Mouse (Mus musculus) heart, adult 11 months (tissue): ENCODE data around the gene Gm20721.

Experiments used
- DNase-seq: peaks from one replicate; pipeline ENCODE4 v3.0.0; 2022

The Gm20721 gene

DNA sequence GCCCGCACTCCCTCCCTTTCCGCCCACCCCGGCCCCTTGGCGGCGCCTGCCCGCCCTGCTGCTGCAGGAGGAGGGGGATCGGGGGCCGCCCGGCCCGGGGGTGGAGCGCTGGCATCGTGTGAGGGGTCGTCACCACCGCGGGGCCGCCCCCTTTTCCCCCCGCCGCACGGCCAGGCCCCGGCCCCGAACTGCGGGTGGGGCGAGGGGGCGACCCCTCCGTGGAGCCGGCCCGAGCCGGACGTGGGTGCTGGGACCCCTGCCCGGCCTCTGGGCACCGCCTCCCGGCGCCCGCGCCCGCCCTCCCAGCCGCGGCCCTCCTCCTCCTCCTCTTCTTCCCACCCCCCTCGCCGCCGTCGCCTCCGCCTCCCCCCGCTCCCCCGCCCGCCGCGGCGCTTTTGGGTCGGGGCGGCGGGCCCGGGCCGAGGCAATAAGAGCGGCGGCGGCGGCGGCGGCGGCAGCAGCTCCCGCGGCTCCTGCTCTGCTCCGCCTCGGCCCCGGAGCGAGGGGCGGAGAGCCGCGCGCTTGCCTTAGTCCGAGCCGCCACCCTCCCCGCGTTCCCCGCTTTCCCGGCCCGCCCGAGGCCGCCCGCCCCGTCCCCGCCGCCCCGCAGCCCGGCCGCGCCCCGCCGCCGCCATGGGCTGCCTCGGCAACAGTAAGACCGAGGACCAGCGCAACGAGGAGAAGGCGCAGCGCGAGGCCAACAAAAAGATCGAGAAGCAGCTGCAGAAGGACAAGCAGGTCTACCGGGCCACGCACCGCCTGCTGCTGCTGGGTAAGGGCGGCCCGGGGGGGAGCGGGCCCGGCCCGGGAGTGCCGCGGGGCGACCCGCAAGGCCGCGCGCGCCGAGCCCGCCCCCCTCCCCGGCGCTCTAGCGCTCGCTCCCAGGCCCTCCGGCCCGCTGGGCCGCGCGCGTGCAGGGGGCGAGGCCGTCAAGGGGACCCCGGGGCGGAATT lies 16.6 kb downstream of the Gm20721 start:
- peak; percentile 99 for DNase-seq

DNA sequence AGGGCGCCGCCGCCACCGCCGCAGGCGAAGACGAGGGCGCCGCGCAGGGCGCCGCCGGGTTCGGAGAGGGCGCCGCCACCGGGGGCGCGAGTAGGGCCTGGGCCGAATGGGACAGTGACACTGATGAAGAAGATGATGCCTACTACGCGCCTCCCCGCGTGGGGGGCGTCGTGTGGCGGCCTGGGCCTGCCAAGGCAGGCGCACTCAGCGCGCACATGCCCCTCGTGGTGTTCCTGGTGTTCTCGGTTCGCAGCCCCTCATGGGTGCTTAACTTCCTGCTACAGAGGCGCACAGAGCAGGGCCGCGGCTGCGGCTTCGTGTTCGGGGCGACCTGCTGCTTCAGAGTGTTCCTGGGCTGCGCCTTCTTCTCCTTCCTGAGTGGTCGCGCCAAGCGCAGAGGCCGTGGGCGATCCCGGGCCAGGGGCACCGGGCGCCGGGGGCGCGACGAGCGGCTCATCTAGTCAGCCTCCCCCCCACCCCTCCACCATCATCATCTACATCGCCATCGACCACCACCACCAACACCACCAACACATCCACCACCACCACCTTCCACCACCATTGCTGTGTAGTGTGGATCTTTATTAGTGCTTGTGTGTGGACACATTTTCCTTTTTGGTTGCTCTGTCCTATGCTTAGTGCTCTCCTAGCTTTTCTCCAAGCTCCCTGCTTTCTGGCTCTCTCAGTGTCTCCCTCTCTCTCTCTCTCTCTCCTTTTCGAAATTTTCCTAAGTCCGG lies 17.4 kb downstream of the Gm20721 start:
- peak; percentile 96 for DNase-seq

DNA sequence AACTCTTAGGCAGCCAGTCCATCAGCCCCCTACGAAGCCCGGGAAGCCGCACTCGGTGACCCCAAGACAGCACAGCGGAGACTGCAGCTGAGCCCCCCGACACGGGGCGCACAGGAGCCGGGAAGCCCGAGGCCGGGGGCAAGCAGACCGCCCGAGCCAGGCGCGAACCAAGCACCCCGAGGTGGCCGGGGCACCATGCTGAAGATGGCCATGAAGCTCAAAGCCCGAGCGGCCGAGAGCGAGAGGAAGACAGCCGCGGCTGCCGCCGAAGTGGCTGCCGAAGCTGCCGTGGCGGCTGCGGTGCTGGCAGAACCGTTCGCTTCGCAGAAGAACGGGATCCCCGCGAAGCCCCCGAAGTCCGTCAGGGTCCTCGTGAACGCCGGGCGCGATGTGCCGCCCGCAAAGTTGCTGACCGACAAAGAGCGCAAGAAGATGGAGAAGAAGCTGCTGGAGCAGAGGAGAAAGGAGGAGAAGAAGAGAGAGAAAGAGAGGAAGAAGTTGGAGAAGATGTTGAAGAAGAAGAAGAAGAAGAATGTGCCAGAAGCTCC lies 18.1 kb downstream of the Gm20721 start:
- DNase-seq = peak; percentile 92

DNA sequence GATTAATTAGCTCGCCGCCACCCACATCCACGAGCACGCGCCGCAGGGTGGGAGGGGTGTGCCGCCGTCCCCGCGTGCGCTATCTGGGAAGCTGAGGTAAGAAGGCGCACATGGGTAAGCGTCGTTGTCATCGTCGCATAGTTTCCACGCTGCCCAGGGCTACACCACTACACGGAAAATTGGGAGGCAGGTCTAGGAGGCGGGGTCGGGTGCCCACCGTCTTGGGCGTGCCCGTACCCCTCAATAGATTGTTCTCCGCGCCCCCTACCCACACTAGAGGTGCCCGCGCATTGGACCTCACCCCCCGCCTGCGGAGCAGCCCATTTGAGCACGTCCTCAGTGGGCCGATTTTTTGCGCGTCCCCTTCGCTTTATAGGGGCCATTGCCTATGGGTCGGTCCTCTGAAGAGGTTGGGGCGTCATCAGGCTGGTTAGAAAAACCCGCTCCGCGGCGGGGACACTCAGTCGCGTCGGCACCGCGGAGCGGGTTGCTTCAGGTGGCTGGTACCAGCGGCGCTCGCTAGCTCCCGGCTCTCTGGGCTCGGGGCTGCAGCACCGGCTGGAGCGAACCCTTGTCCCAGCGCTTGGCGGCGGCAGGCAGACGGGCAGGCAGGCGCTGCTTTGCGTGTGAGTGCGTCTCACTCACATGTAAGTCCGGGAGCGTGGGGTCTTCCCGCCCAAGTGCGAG lies 19.1 kb downstream of the Gm20721 start:
- peak; percentile 98 for DNase-seq

DNA sequence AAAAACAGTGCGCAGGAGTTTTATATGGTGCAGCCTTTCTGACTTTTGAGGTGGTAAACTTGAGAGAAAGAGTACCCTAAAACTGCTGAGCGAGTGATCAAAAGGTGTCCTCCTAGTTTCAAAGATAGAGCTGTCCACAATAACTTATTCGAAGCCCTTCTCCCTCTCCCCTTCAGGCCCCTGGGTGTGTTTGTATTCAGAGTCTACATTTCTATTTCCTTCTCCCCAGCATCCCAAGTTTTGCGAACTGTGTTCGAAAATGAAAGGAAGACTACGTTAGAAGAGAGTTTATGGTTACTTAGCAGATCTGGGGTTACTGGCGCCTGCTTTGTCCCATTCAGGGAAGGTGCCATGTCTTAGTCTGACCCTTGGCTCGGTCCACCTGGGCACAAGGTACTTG lies 20.0 kb downstream of the Gm20721 start:
- DNase-seq = no peak

DNA sequence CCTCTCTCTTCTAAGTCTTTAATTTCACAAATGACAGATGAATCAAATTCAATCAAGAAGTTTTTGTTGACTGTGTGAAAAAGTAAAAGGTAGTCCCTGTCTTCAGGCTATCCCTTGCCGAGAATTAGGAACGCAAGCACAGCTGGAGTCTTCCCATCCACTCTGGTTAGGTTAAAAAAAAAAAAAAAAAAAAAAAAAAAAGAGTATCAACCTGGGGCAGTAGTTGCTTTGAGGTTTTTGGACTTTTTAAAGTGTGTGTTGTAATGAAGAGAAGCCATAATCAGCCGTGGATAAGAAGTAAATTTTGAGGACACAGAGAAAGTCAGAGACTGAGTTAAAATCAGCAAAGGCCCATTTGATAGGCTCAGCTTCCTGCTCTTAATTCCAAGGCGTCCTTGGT lies 20.5 kb downstream of the Gm20721 start:
- no peak for DNase-seq

DNA sequence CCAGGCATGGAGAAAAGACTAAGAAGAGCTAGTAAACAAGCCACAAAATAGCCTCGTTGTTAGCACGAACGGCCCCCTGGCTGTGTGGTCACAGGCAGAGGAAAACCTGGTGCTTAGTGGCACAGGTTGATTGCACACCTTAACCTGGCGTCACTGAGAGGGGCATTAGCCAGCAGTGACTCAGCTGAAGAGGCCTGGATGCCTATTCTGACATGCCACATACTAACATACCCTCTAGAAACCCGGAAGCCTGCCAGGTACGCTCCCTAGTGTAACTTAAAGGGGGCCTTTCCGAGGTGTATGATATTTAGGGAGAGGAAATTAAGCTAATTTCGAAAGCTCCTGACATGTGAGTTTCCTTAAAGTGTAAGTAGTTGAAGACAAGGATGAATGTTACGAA lies 29.9 kb downstream of the Gm20721 start:
- DNase-seq = peak; percentile 75

DNA sequence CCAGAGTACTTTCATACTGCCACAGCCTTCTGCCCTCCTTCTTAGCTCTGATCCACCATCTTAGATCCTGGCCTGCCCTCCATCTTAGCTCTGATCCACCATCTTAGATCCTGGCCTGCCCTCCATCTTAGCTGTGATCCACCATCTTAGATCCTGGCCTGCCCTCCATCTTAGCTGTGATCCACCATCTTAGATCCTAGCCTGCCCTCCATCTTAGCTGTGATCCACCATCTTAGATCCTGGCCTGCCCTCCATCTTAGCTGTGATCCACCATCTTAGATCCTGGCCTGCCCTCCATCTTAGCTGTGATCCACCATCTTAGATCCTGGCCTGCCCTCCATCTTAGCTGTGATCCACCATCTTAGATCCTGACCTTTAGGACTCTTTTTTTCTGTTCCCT lies 31.1 kb downstream of the Gm20721 start:
- DNase-seq = peak; percentile 51

DNA sequence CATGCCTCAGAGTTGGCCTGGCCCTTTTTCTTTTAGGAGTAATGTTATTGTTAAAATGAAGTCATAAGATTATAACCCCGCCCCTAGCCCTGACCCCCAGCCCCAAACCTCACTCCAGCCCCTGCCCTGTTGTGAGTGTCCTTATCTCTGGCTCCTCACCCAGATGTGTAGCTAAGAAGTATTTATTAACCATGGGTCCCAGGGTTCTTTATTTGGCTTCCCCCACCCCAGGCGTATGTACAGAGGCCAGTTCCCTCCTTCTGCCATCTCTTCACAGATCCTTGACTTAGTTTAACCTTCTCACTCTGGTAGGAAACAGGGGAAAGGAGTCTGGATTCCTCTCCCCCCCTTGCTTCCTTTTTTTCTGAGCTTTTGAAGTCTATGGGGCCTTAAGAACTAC lies 33.9 kb downstream of the Gm20721 start:
- DNase-seq = no peak

DNA sequence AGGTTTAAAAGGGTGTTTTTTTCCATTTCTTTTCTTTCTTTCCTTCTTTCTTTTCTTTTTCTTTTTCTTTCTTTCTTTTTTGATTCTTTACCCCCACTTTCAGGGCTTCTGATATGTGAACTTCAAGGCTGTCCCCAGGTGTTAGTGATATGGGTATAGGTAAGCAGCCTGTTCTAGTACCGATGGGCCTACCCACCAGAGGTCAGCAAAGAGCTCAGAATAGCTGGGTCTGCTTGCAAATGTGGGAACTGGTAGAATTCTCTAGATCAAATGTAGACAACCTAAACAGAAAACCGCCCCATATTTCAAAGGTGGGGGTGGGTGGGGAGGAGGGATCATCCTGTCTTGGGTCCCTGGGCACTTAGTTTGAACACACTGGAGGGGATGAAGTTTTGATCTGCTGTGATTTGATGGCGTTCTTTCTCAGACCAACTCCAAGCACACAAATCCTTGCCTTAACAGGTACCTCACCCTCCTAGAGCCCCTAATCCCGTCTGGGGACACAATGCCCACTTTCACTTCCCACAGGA lies 34.3 kb downstream of the Gm20721 start:
- peak; percentile 95 for DNase-seq

DNA sequence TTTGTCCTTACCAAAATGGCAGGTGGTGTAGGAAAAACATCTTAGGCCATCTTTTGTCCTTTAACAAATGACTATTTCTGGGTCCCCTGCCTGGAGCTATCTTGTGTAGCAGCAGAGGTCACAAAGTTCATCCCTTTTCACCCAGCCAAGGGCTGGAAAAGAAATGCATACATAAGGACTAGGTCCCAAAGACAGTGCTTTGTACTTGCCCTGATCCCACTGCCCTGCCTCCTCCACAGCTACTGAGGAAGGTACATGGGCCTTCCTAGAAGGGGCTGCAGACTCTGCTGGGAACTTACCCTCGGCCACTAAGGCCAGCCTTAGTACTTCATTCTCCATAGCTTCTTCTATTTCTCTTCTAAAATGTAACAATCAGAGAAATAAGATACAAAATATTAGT lies 34.9 kb downstream of the Gm20721 start:
- DNase-seq = peak; percentile 58

DNA sequence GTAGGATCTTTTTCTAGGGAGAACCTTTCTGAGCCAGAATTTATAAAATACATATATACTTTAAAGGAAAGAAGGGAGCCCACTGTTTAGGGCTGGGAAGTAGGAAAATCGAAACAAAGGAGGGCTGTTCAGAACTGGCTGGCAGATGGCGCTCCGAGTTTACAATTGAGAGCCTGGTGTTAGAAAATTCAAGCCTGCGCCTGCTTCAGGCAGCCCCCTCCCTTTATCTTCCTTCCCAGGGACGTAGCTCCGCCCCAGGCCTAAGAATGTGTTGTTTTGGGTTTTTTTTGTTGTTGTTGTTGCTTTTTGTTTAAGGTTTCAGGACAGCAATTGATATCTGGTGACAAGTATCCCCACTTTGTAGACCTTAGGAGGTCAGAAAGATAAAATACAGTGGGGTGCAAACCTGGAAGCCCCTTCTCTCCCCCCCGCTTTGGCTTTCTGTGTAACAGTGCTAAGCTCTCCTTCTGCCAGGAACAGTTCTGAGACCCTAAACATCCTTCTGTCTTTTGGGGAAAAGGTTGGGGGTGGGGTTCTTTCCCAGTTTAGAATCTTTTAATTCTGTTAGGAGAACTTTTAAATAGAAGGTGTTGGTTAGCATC lies 35.5 kb downstream of the Gm20721 start:
- peak; percentile 86 for DNase-seq

DNA sequence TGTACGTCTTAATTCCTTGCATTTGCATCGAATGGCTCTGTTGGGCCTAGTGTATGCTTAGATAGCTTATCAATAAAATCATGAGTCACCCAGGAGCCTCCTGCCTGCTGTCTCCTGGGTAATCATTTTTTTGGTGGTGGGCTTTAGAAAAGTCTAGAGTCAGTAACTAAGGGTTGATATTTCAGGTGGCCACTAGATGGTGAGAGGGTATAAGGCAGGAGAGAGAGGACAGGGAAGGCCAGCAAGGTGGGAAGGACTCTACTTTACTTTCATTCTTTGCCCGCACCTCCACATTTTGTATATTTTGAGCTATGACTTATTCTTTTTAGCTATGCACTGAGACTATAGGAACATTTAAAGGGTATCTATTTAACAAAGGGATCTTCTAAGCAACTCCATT lies 38.6 kb downstream of the Gm20721 start:
- DNase-seq = peak; percentile 3

DNA sequence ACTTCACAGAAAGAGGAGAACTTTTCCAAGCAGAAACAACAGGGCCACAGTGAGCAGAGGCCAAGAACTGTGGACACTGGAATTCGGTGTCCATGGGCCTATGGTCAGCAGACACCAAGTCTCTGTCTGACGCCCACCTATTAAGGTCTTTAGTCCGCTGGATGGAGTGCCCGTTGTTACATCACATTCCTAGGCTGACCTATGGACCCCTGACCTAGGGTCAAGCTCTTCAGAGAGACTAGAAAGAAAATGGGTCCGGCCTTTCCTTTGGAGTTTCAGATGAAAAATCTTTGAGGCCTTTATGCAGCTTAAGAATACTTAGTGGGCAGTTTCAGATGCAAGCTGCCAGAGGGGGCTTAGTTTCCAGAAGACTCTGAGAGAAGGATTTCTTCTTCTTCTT lies 40.9 kb downstream of the Gm20721 start:
- peak; percentile 31 for DNase-seq

DNA sequence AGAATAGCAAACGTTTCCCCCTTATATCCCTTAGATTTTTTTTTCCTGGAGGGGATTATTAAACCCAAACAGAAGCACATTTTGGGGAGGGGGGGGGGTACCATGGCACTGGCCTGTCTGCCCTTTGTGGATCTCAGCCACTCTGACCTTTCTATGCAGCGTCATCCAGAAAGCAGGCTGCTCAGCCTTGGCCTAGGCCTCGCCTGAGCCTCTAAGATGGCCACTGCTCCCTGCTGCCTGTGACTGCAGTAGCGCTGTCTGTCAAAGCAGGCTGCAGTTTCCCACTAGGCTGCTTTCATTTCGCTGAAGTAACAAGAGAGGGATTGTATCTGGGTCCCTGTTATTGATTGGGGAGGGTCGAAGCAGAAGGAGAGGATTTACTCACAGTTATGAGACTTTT lies 44.0 kb downstream of the Gm20721 start:
- DNase-seq = peak; percentile 78

DNA sequence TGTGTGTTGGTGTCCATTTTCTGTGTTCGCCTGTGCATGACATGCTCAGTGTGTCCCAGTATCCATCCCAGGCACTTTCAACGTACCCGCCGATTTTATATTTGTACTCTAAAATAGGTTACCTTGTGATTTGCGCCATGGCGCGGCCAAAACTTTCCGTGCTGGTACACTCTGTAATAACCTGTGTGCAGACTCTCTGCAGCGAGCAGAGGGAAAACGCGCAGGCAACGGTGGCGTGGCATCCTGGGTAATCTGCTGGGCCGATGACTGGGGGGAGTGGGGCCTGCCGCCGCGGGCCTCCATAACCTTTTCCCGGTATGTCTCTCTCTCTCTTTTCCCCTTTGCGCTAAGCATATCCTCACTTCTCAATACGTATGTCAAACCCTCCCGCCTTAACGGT lies 45.8 kb downstream of the Gm20721 start:
- DNase-seq = peak; percentile 70

DNA sequence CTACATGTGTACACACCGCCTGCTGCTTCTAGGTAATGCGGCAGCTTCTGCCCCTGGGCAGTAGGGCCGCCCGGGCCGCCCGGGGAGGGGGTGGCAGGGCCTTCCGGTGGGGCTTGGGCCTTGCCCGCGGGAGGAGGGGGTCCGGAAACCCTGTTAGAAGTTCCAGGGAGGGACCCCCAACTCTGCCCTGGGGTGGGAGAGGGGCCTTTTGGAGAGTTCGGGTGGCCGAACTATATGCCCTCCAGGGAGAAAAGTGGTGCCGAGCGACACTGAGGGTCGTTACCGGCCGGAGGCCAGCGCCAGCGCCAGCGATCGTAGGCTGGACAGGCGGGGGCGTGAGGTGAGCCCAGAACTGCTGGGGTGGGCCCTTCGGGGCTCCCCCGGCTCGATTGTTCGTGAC lies 46.3 kb downstream of the Gm20721 start:
- peak; percentile 87 for DNase-seq

DNA sequence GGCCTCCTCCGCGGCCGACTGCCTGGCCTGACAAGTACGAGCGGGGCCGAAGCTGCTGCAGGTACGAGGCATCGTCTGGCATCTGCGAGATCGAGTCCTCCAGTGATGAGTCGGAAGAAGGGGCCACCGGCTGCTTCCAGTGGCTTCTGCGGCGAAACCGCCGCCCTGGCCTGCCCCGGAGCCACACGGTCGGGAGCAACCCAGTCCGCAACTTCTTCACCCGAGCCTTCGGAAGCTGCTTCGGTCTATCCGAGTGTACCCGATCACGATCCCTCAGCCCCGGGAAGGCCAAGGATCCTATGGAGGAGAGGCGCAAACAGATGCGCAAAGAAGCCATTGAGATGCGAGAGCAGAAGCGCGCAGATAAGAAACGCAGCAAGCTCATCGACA lies 46.7 kb downstream of the Gm20721 start:
- no peak for DNase-seq

DNA sequence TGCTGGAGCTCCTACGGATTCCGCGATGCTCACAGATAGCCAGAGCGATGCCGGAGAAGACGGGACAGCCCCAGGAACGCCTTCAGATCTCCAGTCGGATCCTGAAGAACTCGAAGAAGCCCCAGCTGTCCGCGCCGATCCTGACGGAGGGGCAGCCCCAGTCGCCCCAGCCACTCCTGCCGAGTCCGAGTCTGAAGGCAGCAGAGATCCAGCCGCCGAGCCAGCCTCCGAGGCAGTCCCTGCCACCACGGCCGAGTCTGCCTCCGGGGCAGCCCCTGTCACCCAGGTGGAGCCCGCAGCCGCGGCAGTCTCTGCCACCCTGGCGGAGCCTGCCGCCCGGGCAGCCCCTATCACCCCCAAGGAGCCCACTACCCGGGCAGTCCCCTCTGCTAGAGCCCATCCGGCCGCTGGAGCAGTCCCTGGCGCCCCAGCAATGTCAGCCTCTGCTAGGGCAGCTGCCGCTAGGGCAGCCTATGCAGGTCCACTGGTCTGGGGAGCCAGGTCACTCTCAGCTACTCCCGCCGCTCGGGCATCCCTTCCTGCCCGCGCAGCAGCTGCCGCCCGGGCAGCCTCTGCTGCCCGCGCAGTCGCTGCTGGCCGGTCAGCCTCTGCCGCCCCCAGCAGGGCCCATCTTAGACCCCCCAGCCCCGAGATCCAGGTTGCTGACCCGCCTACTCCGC lies 47.3 kb downstream of the Gm20721 start:
- peak; percentile 84 for DNase-seq

DNA sequence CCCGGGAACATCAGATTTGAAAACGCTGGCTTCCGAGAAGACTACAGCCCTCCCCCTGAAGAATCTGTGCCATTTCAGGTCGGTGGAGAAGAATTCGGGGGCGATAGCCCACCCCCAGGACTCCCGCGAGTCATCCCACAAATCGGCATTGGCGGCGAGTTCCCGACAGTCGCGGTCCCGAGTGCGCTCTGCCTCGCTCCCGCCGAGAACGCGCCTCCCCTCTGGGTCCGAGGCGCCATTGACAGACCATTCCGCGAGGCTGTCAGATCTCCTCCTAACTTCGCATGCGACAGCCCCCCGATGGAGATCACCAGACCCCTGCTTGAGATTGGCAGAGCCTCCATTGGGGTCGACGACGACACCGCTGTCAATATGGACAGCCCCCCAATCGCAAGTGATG lies 48.0 kb downstream of the Gm20721 start:
- peak; percentile 82 for DNase-seq

DNA sequence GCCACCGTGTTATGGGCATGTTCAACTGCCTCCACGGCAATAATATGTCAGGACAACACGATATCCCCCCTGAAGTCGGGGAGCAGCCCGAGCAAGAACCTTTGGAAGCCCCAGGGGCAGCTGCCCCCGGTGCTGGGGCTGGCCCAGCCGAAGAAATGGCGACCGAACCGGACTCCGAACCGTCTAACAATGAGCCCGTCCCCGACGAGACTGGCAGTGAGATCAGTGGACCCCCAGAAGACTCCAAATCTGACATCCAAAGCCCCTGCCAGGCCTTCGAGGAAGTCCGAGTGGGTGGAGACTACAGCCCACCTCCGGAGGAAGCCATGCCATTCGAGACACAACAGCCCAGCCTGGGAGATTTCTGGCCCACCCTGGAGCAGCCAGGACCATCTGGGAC lies 48.7 kb downstream of the Gm20721 start:
- peak; percentile 87 for DNase-seq

DNA sequence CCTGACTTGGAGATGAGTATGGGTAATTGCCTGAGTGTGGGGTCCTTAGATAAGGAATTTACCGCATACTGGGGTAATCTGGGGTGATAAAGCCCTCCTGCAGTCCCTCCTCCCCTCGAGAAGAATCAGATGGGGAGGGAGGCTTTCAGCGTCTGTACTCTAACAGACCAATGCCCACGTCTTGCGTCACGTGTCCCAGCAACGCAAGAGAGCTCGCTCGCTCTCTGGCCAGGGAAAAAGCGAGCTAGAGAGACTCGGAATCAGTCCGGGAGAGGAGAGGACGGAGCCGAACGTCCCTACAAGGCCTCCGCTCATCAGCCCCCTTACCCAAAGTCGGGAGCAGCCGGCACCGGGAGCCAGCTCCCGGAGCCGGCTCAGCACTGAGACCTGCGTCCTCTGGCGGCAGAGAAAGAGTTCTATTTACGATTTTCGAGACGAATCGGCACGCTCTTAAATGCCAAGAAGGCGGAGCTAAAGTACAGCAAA lies 49.4 kb downstream of the Gm20721 start:
- DNase-seq = peak; percentile 84
